Mouse (Mus musculus) lung, postnatal 10 days (tissue): ENCODE results near the gene Olfr543.

ENCODE experiments used
- DNase-seq: peaks from one replicate; pipeline ENCODE4 v3.0.0; 2021

Olfr543 gene

DNA sequence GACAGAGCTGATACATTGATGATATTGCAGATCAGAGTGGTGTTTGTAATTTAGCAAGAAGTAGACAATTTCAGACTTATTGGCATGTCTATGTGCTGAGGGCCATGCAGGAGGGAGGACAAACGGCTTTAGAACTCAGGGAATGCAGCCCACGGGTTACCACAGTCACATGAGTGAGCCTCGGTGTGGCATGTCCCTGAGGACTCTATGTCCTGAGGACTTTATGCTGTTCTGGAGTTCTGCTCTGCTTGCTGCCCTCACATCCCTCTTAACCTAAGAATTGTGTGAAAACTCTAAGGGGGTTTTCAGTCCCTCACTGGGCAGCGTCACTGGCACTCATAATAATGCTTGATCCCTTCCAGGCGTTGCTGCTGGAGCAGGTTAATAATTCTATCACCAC, 8.8 kb downstream of the Olfr543 start:
- DNase-seq = no peak

DNA sequence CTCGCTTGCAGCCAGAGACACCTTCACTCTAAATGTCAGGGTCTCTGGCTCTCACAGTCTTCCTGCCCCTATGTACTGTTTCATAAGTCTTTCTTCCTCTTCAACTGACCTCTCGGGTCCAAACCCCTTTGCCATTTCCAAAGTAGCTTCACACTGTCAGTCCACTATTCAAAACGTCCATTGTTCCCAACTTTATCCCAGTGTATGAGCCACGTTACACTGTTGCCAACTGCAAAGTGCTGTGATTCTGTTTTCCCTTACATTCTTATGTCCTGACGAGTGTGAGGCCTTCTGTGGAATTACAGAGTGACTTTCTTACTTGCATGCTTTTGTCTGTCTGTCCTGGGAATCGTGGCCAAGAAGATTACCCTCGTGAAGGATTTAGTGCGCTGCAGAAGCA, 13.9 kb downstream of the Olfr543 start:
- DNase-seq = no peak

DNA sequence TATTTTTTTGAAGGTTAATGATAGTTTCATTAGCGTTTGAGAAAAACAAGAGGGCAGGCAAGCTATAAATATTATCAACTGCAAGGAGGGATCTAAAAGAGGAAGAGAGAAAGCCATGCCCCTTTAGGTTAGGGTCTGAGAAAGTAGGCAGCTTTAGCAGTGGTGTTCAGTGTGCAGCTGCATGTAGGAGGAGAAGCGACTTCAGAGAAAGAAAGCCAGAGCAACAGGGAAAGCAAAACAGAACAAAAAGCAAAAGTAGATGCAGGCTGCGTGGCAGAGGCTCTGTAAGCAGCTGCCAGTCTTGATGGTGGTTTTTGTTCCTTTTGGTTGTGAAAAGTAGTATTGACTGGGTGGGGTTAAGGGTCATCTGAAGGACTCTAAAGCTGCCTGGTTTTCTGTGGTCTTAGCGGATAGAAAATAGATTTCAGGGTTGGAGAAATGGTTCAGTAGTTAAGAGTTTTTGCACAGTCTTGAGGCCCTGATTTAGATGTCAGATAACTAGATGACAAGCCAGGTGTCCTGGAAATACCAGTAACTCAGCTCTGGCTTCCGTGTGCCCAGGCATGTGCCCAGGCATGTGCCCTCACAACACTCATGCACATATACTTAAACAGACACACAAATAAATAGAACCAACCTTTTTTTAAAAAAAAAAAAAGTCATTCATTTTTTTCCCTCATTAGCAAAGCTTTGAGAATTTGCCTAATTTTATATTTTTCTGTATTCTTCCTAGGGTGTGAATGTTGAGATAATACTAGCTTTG, 22.7 kb downstream of the Olfr543 start:
- DNase-seq = no peak

DNA sequence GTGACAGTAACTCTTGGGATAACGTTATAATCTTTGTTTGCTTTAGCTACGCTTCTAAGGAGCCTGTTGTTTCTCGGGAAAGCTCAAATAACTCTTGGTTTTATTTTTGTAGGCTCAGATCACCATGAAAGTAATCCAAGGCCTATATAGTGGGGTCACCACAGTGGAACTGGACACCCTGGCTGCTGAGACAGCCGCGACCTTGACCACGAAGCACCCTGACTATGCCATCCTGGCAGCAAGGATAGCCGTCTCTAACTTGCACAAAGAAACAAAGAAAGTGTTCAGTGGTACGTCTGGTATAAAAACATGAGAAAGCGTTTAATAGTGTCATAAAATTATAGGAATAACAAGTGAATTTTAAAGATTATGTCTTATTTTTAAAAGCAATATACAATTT, 35.0 kb downstream of the Olfr543 start:
- no peak for DNase-seq

DNA sequence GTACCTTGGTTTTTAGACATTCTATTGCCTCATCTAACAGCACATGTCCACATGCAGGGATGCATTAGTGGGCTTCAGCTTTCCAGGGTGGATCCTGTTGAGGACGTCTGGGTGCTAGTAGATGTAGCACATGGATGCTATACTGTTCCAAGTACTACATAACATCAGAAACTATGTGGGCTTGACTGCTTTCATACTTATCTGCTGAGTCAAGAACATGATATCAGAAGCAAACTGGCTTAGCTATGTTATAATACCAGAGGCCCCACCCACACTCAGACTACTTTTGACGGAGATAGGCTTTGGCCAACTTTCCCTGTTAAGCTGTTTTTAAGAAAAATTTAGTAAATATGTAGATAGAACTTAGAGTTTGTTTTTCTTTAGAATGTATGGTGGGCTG, 37.2 kb downstream of the Olfr543 start:
- no peak for DNase-seq

DNA sequence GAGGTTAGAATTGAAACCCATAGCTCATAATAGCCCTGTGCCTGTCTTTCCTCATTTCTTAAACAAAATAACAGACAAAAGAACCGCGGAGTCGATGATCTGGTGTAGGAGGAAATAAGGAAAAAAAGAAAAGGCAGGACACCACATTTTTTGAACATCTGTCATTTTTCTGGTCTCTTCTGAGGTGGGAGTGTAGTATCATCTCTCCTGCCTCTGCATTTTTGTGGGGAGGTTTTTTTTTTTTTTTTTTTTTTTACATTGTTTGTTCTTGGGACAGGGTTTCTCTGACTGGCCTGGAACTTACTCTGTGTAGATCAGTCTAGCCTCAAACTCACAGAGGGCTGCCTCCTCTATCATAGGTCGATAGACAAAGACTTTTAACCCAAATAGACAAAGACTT, 39.0 kb downstream of the Olfr543 start:
- DNase-seq = no peak

DNA sequence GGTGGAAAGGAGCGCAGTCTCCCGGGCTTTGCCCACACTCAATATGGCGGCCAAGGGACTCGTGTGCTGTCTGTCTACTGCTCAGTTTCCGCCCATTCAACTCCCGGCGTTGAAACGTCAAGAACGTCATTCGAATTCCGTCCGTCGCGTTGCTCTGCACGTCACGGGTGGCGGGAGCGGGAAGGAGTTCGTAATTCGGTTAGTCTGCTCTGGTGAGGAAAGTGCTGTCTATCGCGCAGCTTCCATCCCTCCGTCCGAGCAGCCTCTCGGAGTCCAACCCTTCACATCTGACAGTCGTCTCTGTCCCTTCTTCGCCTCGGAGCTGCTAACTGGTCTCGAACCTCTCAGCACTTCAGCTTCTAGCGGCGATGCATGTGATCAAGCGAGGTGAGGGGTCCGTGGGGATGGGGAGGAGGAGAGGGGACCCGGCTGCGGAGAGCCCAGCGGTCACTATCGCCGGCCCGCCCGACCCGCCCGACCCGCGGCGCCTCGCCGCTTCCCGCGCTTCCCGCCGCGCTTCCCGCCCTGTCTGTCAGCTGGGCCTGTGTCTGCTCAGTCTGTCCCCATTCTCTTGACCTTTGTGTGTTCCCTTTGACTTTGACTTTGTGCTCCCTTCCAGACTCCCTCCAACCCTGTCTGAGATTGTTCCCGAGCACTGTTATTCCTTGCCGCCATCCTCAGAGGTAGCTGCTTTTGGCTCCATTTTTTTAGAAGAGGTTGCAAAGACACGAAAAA, 39.7 kb downstream of the Olfr543 start, which contains the start of gene Rrm1:
Rrm1 (plus strand) TSS at position 39 of the 735 bp plus-strand sequence.
- DNase-seq = peak; percentile 97

DNA sequence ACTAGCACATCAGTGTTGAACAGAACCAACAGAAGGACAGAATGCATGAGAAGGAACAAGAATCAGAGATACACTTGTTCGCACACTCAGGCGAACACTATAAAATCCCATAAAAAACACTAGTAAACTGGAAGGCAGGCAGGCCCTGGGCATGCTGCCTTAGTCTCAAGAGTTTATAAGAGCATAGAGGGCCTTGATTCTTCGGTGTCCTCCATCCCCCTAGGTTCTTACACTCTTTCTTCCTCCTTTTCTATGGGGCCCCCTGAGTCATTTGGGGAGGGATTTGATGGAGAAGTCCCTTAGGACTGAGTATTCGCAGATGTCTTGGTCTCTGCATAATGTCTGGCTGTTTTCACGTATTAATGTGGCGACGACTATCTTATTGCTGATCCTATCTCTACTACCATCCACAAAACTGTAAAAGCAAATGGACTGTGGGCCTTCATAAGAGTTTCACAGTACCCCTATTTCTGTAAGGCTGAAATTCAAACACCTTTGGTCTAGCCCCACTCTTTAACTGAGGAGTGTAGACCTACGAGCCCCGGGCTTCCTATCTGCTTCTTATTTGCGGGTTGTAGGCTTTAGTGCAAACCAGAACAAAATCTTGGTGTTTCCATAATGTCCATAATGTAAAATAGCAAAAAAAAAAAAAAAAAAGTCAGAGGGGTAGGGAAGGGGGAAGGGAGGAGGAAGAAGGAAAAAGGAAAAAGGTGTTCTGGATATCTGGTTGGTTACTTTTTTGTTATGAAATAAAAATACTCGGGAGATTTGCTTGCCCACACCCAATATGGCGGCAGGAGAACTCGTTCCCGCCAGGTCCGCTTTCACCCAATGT, 40.4 kb downstream of the Olfr543 start:
- no peak for DNase-seq

DNA sequence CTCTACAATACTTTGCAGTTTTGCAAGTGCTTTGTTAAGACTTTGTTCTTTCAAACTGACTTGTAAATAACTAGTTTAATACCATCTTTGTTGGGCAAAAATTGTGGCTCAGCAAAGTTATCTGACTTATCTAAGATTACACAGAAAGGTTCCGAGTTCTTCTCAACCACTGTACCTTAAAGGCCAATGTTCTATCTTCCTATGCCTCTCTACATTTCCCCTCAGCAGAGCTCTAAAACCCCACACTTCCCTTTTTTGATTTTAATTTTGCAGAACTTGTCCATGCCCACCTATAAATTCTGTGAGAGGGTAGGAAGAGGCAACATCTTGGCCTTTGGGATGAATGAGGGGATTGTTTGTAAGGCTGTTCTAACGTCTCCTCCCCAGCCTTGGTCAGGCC, 47.1 kb downstream of the Olfr543 start:
- no peak for DNase-seq
